Mouse (Mus musculus): Measurements from ENCODE around the gene Rsph1. TPM values are rescaled to one million over a fixed set of nuclear protein-coding genes. Genes with fewer than 3 reads are reported as not detected.

Rsph1 gene
- polyA plus RNA-seq, 1 experiment from 2014 or later, result 1.7 TPM

GRCm38 (mm10) chr17:31259825-31260224 is 17.4 kb downstream of the Rsph1 start:
- no peaks in the 10 kb centered on the region for H3K4me1 ChIP-seq (ENCODE audit: control insufficient read depth, insufficient read depth, low read length)
- no peak overlapping the region for H3K9ac ChIP-seq (ENCODE audit: low read depth, low read length)
- no peak overlapping the region for H3K4me2 ChIP-seq
- H3K36me3 ChIP-seq (ENCODE audit: control insufficient read depth, insufficient read depth, low read length), result no peaks in the 10 kb centered on the region
- no peak for ATAC-seq (replicated peaks; ENCODE audit: insufficient number of reproducible peaks, low FRiP score, low TSS enrichment)
- no peaks in the 10 kb centered on the region for H3K27me3 ChIP-seq (ENCODE audit: control insufficient read depth, insufficient read depth, low read length)
- H3K4me3 ChIP-seq (ENCODE audit: low read depth, low read length), result no peak overlapping the region
- WGBS (ENCODE audit: insufficient replicate concordance), result 67% methylated on average over 4 of the region's 4 CpGs
- no peaks in the 10 kb centered on the region for H3K9me3 ChIP-seq (replicated peaks; ENCODE audit: control insufficient read depth, low read length)
- H3K27ac ChIP-seq (ENCODE audit: low read depth, low read length), result no peak overlapping the region

DNA sequence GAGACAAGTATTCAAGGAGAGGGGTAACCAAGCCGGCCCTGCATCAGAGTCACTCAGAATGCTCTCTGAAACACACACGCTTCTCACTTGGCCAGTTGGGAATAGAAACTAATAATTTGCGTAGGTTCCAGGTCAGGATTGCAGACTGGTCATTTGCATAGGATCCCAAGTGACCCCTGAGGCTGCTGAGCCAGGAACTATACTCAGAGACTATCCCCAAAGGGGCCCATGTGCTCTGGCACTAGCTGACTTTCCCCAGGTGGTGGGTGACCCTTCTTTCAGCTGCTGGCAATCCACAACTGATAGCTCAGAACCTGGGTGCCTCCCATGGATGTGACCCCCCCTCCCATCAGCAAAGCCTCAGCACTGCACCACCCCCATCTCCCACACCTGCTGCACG is 18.0 kb downstream of the Rsph1 start:
- 73% methylated on average over 4 of the region's 4 CpGs for WGBS (ENCODE audit: insufficient replicate concordance)
- H3K27me3 ChIP-seq (ENCODE audit: control insufficient read depth, insufficient read depth, low read length), result no peaks in the 10 kb centered on the region
- H3K4me3 ChIP-seq (ENCODE audit: low read depth, low read length), result no peak overlapping the region
- H3K9me3 ChIP-seq (replicated peaks; ENCODE audit: control insufficient read depth, low read length), result no peaks in the 10 kb centered on the region
- no peaks in the 10 kb centered on the region for H3K36me3 ChIP-seq (ENCODE audit: control insufficient read depth, insufficient read depth, low read length)
- ATAC-seq (replicated peaks; ENCODE audit: insufficient number of reproducible peaks, low FRiP score, low TSS enrichment), result no peak
- no peak overlapping the region for H3K9ac ChIP-seq (ENCODE audit: low read depth, low read length)
- no peak overlapping the region for H3K4me2 ChIP-seq
- H3K27ac ChIP-seq (ENCODE audit: low read depth, low read length), result no peak overlapping the region
- no peaks in the 10 kb centered on the region for H3K4me1 ChIP-seq (ENCODE audit: control insufficient read depth, insufficient read depth, low read length)

DNA sequence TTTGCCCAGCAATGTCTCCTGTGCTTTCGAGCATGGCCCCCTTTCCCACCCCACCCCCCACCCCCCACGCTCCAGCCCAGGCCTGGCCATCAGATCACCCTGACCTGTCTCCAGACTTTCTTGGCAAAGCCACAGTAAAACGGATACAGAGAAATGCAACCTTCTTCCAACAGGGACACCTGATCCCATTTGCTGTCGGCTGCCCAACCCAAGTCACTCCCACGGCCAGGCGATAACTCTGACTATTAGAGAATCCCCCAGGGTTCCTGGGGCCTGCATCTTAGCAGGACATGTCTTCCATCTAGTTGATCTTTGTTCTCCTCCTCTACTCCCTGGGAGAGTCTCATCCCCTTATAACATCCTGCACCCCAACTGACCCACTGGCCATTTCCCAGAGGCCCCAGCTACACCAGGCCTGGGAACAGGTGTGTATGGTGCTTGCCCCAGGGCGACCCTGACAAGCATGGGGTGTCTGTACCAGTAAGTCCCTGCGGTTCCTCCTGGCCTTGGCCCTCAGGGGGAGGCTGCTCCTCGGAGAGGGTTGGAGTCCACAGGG is 18.8 kb downstream of the Rsph1 start:
- Histone ChIP-seq H3K27me3 (ENCODE audit: control insufficient read depth, insufficient read depth, low read length) (no peaks in the 10 kb centered on the region), H3K4me2 (no peak overlapping the region), H3K9me3 (replicated peaks; ENCODE audit: control insufficient read depth, low read length) (no peaks in the 10 kb centered on the region), H3K4me3 (ENCODE audit: low read depth, low read length) (no peak overlapping the region), H3K9ac (ENCODE audit: low read depth, low read length) (no peak overlapping the region), H3K36me3 (ENCODE audit: control insufficient read depth, insufficient read depth, low read length) (no peaks in the 10 kb centered on the region), H3K27ac (ENCODE audit: low read depth, low read length) (no peak overlapping the region), H3K4me1 (ENCODE audit: control insufficient read depth, insufficient read depth, low read length) (no peaks in the 10 kb centered on the region)
- 70% methylated on average over 9 of the region's 9 CpGs for WGBS (ENCODE audit: insufficient replicate concordance)
- ATAC-seq (replicated peaks; ENCODE audit: insufficient number of reproducible peaks, low FRiP score, low TSS enrichment), result no peak

- Histone ChIP-seq H3K4me2 (no peak overlapping the region), H3K36me3 (ENCODE audit: control insufficient read depth, insufficient read depth, low read length) (no peaks in the 10 kb centered on the region), H3K4me3 (ENCODE audit: low read depth, low read length) (no peak overlapping the region), H3K9ac (ENCODE audit: low read depth, low read length) (no peak overlapping the region), H3K27ac (ENCODE audit: low read depth, low read length) (no peak overlapping the region), H3K27me3 (ENCODE audit: control insufficient read depth, insufficient read depth, low read length) (no peaks in the 10 kb centered on the region), H3K9me3 (replicated peaks; ENCODE audit: control insufficient read depth, low read length) (no peaks in the 10 kb centered on the region), H3K4me1 (ENCODE audit: control insufficient read depth, insufficient read depth, low read length) (no peaks in the 10 kb centered on the region)
- 86% methylated on average over 12 of the region's 12 CpGs for WGBS (ENCODE audit: insufficient replicate concordance)
- no peak for ATAC-seq (replicated peaks; ENCODE audit: insufficient number of reproducible peaks, low FRiP score, low TSS enrichment)
These were observed 19.3 kb downstream of the Rsph1 start for GRCm38 (mm10) chr17:31257898-31258297.

DNA sequence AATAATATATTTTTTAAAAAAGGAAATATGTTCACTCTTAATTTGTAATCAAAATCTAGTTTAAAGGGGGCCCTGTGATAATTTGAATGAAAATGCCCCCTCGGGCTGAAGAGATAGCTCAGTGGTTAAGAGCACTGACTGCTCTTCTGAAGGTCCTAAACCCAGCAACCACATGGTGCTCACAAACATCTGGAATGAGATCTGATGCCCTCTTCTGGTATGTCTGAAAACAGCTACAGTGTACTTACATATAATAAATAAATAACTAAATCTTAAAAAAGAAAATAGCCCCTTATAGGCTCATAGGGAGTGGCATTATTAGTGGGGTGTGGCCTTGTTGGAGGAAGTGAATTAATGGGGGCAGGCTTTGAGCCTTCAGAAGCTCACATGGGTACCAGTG is 20.0 kb downstream of the Rsph1 start:
- ATAC-seq (replicated peaks; ENCODE audit: insufficient number of reproducible peaks, low FRiP score, low TSS enrichment), result no peak
- Histone ChIP-seq H3K27me3 (ENCODE audit: control insufficient read depth, insufficient read depth, low read length) (no peaks in the 10 kb centered on the region), H3K4me2 (no peak overlapping the region), H3K9ac (ENCODE audit: low read depth, low read length) (no peak overlapping the region), H3K36me3 (ENCODE audit: control insufficient read depth, insufficient read depth, low read length) (no peaks in the 10 kb centered on the region), H3K4me1 (ENCODE audit: control insufficient read depth, insufficient read depth, low read length) (no peaks in the 10 kb centered on the region), H3K9me3 (replicated peaks; ENCODE audit: control insufficient read depth, low read length) (no peaks in the 10 kb centered on the region), H3K4me3 (ENCODE audit: low read depth, low read length) (no peak overlapping the region), H3K27ac (ENCODE audit: low read depth, low read length) (no peak overlapping the region)
- 82% methylated on average over 1 of the region's 1 CpGs for WGBS (ENCODE audit: insufficient replicate concordance)

DNA sequence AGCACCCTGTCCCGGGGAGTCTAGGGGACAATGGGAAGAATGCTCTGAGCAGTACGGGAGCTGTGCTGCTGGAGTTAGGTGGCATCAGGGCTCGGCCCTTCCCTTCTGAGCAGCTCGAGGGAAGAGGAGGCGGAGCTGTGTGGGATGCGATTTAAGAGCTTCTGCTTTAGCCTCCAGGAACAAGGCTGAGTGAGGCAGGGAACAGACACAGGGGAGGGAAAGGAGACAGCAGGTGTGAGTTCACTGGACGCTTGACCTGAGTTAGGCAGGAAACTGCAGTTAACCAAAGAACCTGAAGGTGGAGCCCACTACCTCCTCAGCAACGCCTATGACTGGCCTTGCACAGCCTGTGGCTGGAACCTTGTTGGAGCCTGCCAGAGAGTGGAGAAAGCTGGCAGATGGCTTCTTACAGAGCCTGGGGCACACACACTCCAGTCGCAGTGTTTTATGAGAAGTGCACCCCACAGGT is 22.7 kb downstream of the Rsph1 start:
- Histone ChIP-seq H3K27ac (ENCODE audit: low read depth, low read length) (no peak overlapping the region), H3K27me3 (ENCODE audit: control insufficient read depth, insufficient read depth, low read length) (no peaks in the 10 kb centered on the region), H3K9ac (ENCODE audit: low read depth, low read length) (no peak overlapping the region), H3K4me3 (ENCODE audit: low read depth, low read length) (no peak overlapping the region), H3K4me1 (ENCODE audit: control insufficient read depth, insufficient read depth, low read length) (no peaks in the 10 kb centered on the region), H3K4me2 (no peak overlapping the region), H3K9me3 (replicated peaks; ENCODE audit: control insufficient read depth, low read length) (no peaks in the 10 kb centered on the region), H3K36me3 (ENCODE audit: control insufficient read depth, insufficient read depth, low read length) (no peaks in the 10 kb centered on the region)
- no peak for ATAC-seq (replicated peaks; ENCODE audit: insufficient number of reproducible peaks, low FRiP score, low TSS enrichment)
- WGBS (ENCODE audit: insufficient replicate concordance), result 15% methylated on average over 9 of the region's 9 CpGs

GRCm38 (mm10) chr17:31253951-31254350 is 23.2 kb downstream of the Rsph1 start:
- no peak overlapping the region for H3K4me3 ChIP-seq (ENCODE audit: low read depth, low read length)
- no peak overlapping the region for H3K9ac ChIP-seq (ENCODE audit: low read depth, low read length)
- no peak overlapping the region for H3K27ac ChIP-seq (ENCODE audit: low read depth, low read length)
- WGBS (ENCODE audit: insufficient replicate concordance), result 52% methylated on average over 5 of the region's 5 CpGs
- H3K4me1 ChIP-seq (ENCODE audit: control insufficient read depth, insufficient read depth, low read length), result no peaks in the 10 kb centered on the region
- no peaks in the 10 kb centered on the region for H3K36me3 ChIP-seq (ENCODE audit: control insufficient read depth, insufficient read depth, low read length)
- ATAC-seq (replicated peaks; ENCODE audit: insufficient number of reproducible peaks, low FRiP score, low TSS enrichment), result no peak
- H3K27me3 ChIP-seq (ENCODE audit: control insufficient read depth, insufficient read depth, low read length), result no peaks in the 10 kb centered on the region
- H3K9me3 ChIP-seq (replicated peaks; ENCODE audit: control insufficient read depth, low read length), result no peaks in the 10 kb centered on the region
- H3K4me2 ChIP-seq, result no peak overlapping the region

GRCm38 (mm10) chr17:31247144-31247543 is 30.0 kb downstream of the Rsph1 start:
- no peak for ATAC-seq (replicated peaks; ENCODE audit: insufficient number of reproducible peaks, low FRiP score, low TSS enrichment)
- H3K4me1 ChIP-seq (ENCODE audit: control insufficient read depth, insufficient read depth, low read length), result no peaks in the 10 kb centered on the region; the same call in 1 of the 2 replicates
- no peaks in the 10 kb centered on the region for H3K36me3 ChIP-seq (ENCODE audit: control insufficient read depth, insufficient read depth, low read length)
- H3K27ac ChIP-seq (ENCODE audit: low read depth, low read length), result no peak overlapping the region
- no peak overlapping the region for H3K9ac ChIP-seq (ENCODE audit: low read depth, low read length)
- H3K4me3 ChIP-seq (ENCODE audit: low read depth, low read length), result no peak overlapping the region
- H3K9me3 ChIP-seq (replicated peaks; ENCODE audit: control insufficient read depth, low read length), result no peaks in the 10 kb centered on the region
- no peak overlapping the region; the same call in 1 of the 2 replicates for H3K4me2 ChIP-seq
- WGBS (ENCODE audit: insufficient replicate concordance), result 21% methylated on average over 5 of the region's 5 CpGs
- no peaks in the 10 kb centered on the region for H3K27me3 ChIP-seq (ENCODE audit: control insufficient read depth, insufficient read depth, low read length)

GRCm38 (mm10) chr17:31245321-31245720 is 31.9 kb downstream of the Rsph1 start:
- no peaks in the 10 kb centered on the region for H3K36me3 ChIP-seq (ENCODE audit: control insufficient read depth, insufficient read depth, low read length)
- H3K4me3 ChIP-seq (ENCODE audit: low read depth, low read length), result no peak overlapping the region
- H3K9me3 ChIP-seq (replicated peaks; ENCODE audit: control insufficient read depth, low read length), result no peaks in the 10 kb centered on the region
- H3K9ac ChIP-seq (ENCODE audit: low read depth, low read length), result no peak overlapping the region
- 43% methylated on average over 5 of the region's 5 CpGs for WGBS (ENCODE audit: insufficient replicate concordance)
- H3K27ac ChIP-seq (ENCODE audit: low read depth, low read length), result no peak overlapping the region
- no peaks in the 10 kb centered on the region for H3K27me3 ChIP-seq (ENCODE audit: control insufficient read depth, insufficient read depth, low read length)
- H3K4me1 ChIP-seq (ENCODE audit: control insufficient read depth, insufficient read depth, low read length), result no peaks in the 10 kb centered on the region; the same call in 1 of the 2 replicates
- ATAC-seq (replicated peaks; ENCODE audit: insufficient number of reproducible peaks, low FRiP score, low TSS enrichment), result no peak
- no peak overlapping the region for H3K4me2 ChIP-seq

Data from heart, embryonic 11.5 days (tissue).